Mouse (Mus musculus) left cerebral cortex, adult 8-10 months (tissue): ENCODE measurements around the gene Cers6. TPM values are rescaled to one million over a fixed set of nuclear protein-coding genes. Genes with fewer than 3 reads are reported as not detected.
A peak's percentile ranks its signal among the peaks of the same experiment; 100 is the strongest.

ENCODE experiments used
- DNase-seq, 2 experiments: peaks; one replicate each; pipeline ENCODE4 v3.0.0; 2022; ENCODE audit warnings: low spot score in 2 of 2
- total RNA-seq, 4 experiments: library from RNA; stranded (reverse); gene quantifications; 2 replicates each; pipeline ENCODE4 v1.2.4; 2022

Gene Cers6
- total RNA-seq, 4 experiments from 2014 or later, result 54.7 to 63.1 (median 59.9) TPM

GRCm38 (mm10) chr2:68879071-68879651, 17.9 kb downstream of the Cers6 start:
- no peak for DNase-seq

GRCm38 (mm10) chr2:68884573-68884972, 23.3 kb downstream of the Cers6 start:
- peak in 1 of 2 experiments; percentile 63 for DNase-seq

GRCm38 (mm10) chr2:68885206-68885605, 24.0 kb downstream of the Cers6 start:
- no peak for DNase-seq

- DNase-seq, result no peak
Observed at GRCm38 (mm10) chr2:68885766-68886496, 24.7 kb downstream of the Cers6 start.

GRCm38 (mm10) chr2:68886661-68887060, 25.4 kb downstream of the Cers6 start:
- DNase-seq, result no peak

- no peak for DNase-seq
Observed at GRCm38 (mm10) chr2:68888094-68888705, 27.0 kb downstream of the Cers6 start.

GRCm38 (mm10) chr2:68889661-68890170, 28.5 kb downstream of the Cers6 start:
- no peak for DNase-seq

- DNase-seq, result no peak
Observed at GRCm38 (mm10) chr2:68892476-68892875, 31.2 kb downstream of the Cers6 start.

GRCm38 (mm10) chr2:68895044-68895764, 34.0 kb downstream of the Cers6 start:
- DNase-seq, result no peak

GRCm38 (mm10) chr2:68896196-68896595, 35.0 kb downstream of the Cers6 start:
- DNase-seq, result peak in 1 of 2 experiments; percentile 79

- DNase-seq, result no peak
Observed at GRCm38 (mm10) chr2:68899770-68900521, 38.7 kb downstream of the Cers6 start.

GRCm38 (mm10) chr2:68900640-68901378, 39.6 kb downstream of the Cers6 start:
- DNase-seq, result no peak

GRCm38 (mm10) chr2:68901708-68902107, 40.5 kb downstream of the Cers6 start:
- no peak for DNase-seq

GRCm38 (mm10) chr2:68902546-68902945, 41.3 kb downstream of the Cers6 start:
- DNase-seq, result no peak

- no peak for DNase-seq
Observed at GRCm38 (mm10) chr2:68906921-68907320, 45.7 kb downstream of the Cers6 start.

- DNase-seq, result peak in 1 of 2 experiments; percentile 45
Observed at GRCm38 (mm10) chr2:68907721-68908463, 46.7 kb downstream of the Cers6 start.

- no peak for DNase-seq
Observed at GRCm38 (mm10) chr2:68910727-68911126, 49.5 kb downstream of the Cers6 start.

GRCm38 (mm10) chr2:68911587-68912483, 50.6 kb downstream of the Cers6 start:
- no peak for DNase-seq
